In the genomic region with DNA sequence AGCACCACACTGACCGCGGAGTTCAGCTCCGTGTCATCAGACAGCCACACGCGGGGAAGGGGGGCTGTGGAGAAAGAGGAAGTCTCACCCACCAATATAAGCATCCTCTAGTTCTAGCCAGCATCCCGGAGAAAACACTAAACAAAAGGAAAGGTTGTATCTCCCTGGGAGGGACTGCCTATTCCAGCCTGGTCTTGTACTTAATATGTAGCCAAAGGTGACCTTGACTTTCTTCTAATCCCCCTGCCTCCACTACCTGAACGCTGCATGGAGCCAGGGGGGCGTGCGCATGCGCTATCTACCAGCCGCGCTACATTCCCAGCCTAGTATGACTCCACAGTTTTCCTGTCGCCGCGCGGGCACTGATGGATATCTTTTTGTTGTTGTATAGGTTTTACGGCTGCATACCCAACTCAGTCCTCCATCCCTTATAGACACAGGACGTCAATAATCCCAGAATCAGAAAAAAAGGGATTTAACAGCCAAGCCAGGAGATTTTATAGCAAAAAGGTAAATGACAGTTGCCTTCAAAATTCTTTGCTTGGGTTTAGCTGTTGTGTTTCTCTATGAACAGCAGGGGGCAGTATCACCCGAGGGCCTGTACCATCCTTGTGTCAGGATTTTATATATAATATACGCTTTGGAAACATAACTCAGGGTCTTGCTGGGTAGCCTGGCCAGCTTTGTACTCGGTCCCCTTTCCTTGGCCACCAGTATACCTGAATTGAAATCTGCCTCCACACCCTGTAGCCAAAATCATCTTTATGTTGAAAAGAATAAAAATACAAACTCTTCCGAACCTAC, we compare ENCODE assay signal across 8 mouse cellular contexts. TPM values are rescaled to one million over a fixed set of nuclear protein-coding genes. Genes with fewer than 3 reads are reported as not detected.
DNase-seq lines count a peak whose midpoint lies in the region; ATAC-seq and TF ChIP-seq lines count a peak whose summit lies in the region.
"Had no signal": no experiment of that assay in that cellular context is flagged by ENCODE, and none has a peak within 500 bp of the region (broad histone marks: within the 10 kb centered on the region; RNA-seq: fewer than 3 reads in every experiment).

No protein-coding gene starts in this region.

- peak; percentile 69 for ATAC-seq in hindbrain, embryonic 15.5 days (ENCODE audit: low FRiP score, low read depth)
- ATAC-seq in midbrain, embryonic 11.5 days (ENCODE audit: low FRiP score) = no peak

- H3K27ac ChIP-seq in forebrain, embryonic 10.5 days = peak overlapping the region; percentile 41; the same call in 1 of the 2 replicates
- H3K27ac ChIP-seq in hindbrain, embryonic 15.5 days (replicated peaks) = peak overlapping the region; percentile 46
- peak overlapping the region; percentile 39; the same call in 1 of the 2 replicates for H3K27ac ChIP-seq in limb, embryonic 10.5 days
- no peak overlapping the region for H3K27ac ChIP-seq in midbrain, embryonic 11.5 days (ENCODE audit: low read depth, low read length)

- DNase-seq in R1 (ENCODE audit: low read depth, low spot score) = peak; percentile 98
- DNase-seq in forebrain, embryonic 10.5 days (ENCODE audit: extremely low spot score, low spot score) = peak; percentile 62
- DNase-seq in limb, embryonic 10.5 days (ENCODE audit: low spot score) = peak; percentile 76
- peak; percentile 91 for DNase-seq in midbrain, embryonic 11.5 days (ENCODE audit: low spot score, missing footprints)
- peak; percentile 65 for DNase-seq in splenic B cell, adult 2 months (ENCODE audit: low read depth, low spot score)

- WGBS in forebrain, embryonic 10.5 days = 18% methylated on average over 22 of the region's 22 CpGs
- 12% methylated on average over 22 of the region's 22 CpGs for WGBS in hindbrain, embryonic 15.5 days
- WGBS in limb, embryonic 10.5 days = 14% methylated on average over 22 of the region's 22 CpGs
- WGBS in midbrain, embryonic 11.5 days = 18% methylated on average over 22 of the region's 22 CpGs

- no peaks in the 10 kb centered on the region for H3K36me3 ChIP-seq in E14TG2a.4 (ENCODE audit: insufficient read depth, low read length)
- H3K36me3 ChIP-seq in forebrain, embryonic 10.5 days (replicated peaks) = no peaks in the 10 kb centered on the region
- H3K36me3 ChIP-seq in hindbrain, embryonic 15.5 days = no peaks in the 10 kb centered on the region
- H3K36me3 ChIP-seq in limb, embryonic 10.5 days = no peaks in the 10 kb centered on the region
- H3K36me3 ChIP-seq in midbrain, embryonic 11.5 days (ENCODE audit: control insufficient read depth, insufficient read depth, low read length) = no peaks in the 10 kb centered on the region
- H3K36me3 ChIP-seq in splenic B cell, adult 2 months (ENCODE audit: control insufficient read depth, insufficient read depth, low read length, poor library complexity, severe bottlenecking) = no peaks in the 10 kb centered on the region

- peak; percentile 82 for TF ChIP-seq CTCF in E14TG2a.4 (conservative IDR thresholded peaks at IDR 0.05; ENCODE audit: low read length)

- peak overlapping the region; percentile 52 for H3K4me2 ChIP-seq in hindbrain, embryonic 15.5 days
- peak overlapping the region; percentile 38 for H3K4me2 ChIP-seq in midbrain, embryonic 11.5 days

- H3K9ac ChIP-seq in hindbrain, embryonic 15.5 days = 0 out of 2 replicates have a peak overlapping the region, but pooled peaks have one; percentile 23
- H3K9ac ChIP-seq in midbrain, embryonic 11.5 days (ENCODE audit: low read length) = no peak overlapping the region; the same call in 1 of the 2 replicates

- H3K4me3 ChIP-seq in E14TG2a.4 (replicated peaks; ENCODE audit: low read length) = peak overlapping the region; percentile 60
- peak overlapping the region; percentile 42 for H3K4me3 ChIP-seq in forebrain, embryonic 10.5 days
- peak overlapping the region; percentile 23 for H3K4me3 ChIP-seq in hindbrain, embryonic 15.5 days
- H3K4me3 ChIP-seq in limb, embryonic 10.5 days = peak overlapping the region; percentile 38
- H3K4me3 ChIP-seq in midbrain, embryonic 11.5 days (ENCODE audit: low read depth, low read length) = 0 out of 2 replicates have a peak overlapping the region, but pooled peaks have one; percentile 14
- H3K4me3 ChIP-seq: myocyte had no signal

- H3K9me3 ChIP-seq in E14TG2a.4 (ENCODE audit: low read length) = no peaks in the 10 kb centered on the region
- H3K9me3 ChIP-seq in forebrain, embryonic 10.5 days = no peaks in the 10 kb centered on the region
- no peaks in the 10 kb centered on the region for H3K9me3 ChIP-seq in hindbrain, embryonic 15.5 days
- no peaks in the 10 kb centered on the region for H3K9me3 ChIP-seq in limb, embryonic 10.5 days (replicated peaks)
- no peaks in the 10 kb centered on the region for H3K9me3 ChIP-seq in midbrain, embryonic 11.5 days (ENCODE audit: control insufficient read depth, low read length)

- peaks cover 29% of the 10 kb centered on the region for H3K27me3 ChIP-seq in E14TG2a.4 (ENCODE audit: insufficient read depth, low read length)
- peaks cover 33% of the 10 kb centered on the region for H3K27me3 ChIP-seq in forebrain, embryonic 10.5 days (ENCODE audit: poor library complexity, severe bottlenecking)
- no peaks in the 10 kb centered on the region for H3K27me3 ChIP-seq in hindbrain, embryonic 15.5 days
- peaks cover 29% of the 10 kb centered on the region for H3K27me3 ChIP-seq in limb, embryonic 10.5 days (ENCODE audit: low read depth, poor library complexity, severe bottlenecking)
- H3K27me3 ChIP-seq in midbrain, embryonic 11.5 days (ENCODE audit: control insufficient read depth, insufficient read depth, low read length) = no peaks in the 10 kb centered on the region
- H3K27me3 ChIP-seq in splenic B cell, adult 2 months (ENCODE audit: control insufficient read depth, insufficient read depth, low read length, poor library complexity, severe bottlenecking) = no peaks in the 10 kb centered on the region

- H3K4me1 ChIP-seq in E14TG2a.4 (replicated peaks; ENCODE audit: low read depth, low read length) = peaks cover 82% of the 10 kb centered on the region
- peaks cover 17% of the 10 kb centered on the region for H3K4me1 ChIP-seq in forebrain, embryonic 10.5 days
- H3K4me1 ChIP-seq in hindbrain, embryonic 15.5 days (replicated peaks) = 0 out of 2 replicates have a peak, but pooled peaks cover 2% of the 10 kb centered on the region
- H3K4me1 ChIP-seq in limb, embryonic 10.5 days = peaks cover 15% of the 10 kb centered on the region
- peaks cover 2% of the 10 kb centered on the region; the same call in 1 of the 2 replicates for H3K4me1 ChIP-seq in midbrain, embryonic 11.5 days (ENCODE audit: control insufficient read depth, insufficient read depth, low read length)

RNA-seq across cellular contexts. Expression of gene Nipal3, which starts 12.9 kb away (rescaled TPM):
- 0.95 and 2.9 TPM in 2 replicates for polyA plus RNA-seq in forebrain, embryonic 10.5 days (2016; fragmentation: Nextera tagmentation; extraction: Ambion mirVana)
- polyA plus RNA-seq in hindbrain, embryonic 15.5 days (2015; fragmentation: Nextera tagmentation; extraction: Ambion mirVana) = 8.1 and 9.6 TPM in 2 replicates
- 1.7 and 2.2 TPM in 2 replicates for polyA plus RNA-seq in limb, embryonic 10.5 days (2016; fragmentation: Nextera tagmentation; extraction: Ambion mirVana)
- polyA plus RNA-seq in midbrain, embryonic 11.5 days (2014; fragmentation: Nextera tagmentation; extraction: Ambion mirVana) = 2.6 and 4.2 TPM in 2 replicates

RNA-seq across cellular contexts. Expression of gene Stpg1, which starts 13.2 kb away (rescaled TPM):
- 0.16 and 0.32 TPM in 2 replicates for polyA plus RNA-seq in forebrain, embryonic 10.5 days (2016; fragmentation: Nextera tagmentation; extraction: Ambion mirVana)
- 0.34 and 0.56 TPM in 2 replicates for polyA plus RNA-seq in hindbrain, embryonic 15.5 days (2015; fragmentation: Nextera tagmentation; extraction: Ambion mirVana)
- 0.11 TPM in 1 of 2 replicates, not detected in the other for polyA plus RNA-seq in limb, embryonic 10.5 days (2016; fragmentation: Nextera tagmentation; extraction: Ambion mirVana)
- polyA plus RNA-seq in midbrain, embryonic 11.5 days (2014; fragmentation: Nextera tagmentation; extraction: Ambion mirVana) = 0.53 and 0.73 TPM in 2 replicates
- polyA plus RNA-seq: myocyte had no signal
